Mouse (Mus musculus) left cerebral cortex, postnatal 36 days (tissue): ENCODE data around the gene Rtp4. TPM values are rescaled to one million over a fixed set of nuclear protein-coding genes. Genes with fewer than 3 reads are reported as not detected.
A peak's percentile ranks its signal among the peaks of the same experiment; 100 is the strongest.

Experiments used
- DNase-seq, 2 experiments: peaks; one replicate each; pipeline ENCODE4 v3.0.0; 2021 to 2022; ENCODE audit warnings: low spot score in 2 of 2, mixed read lengths in 1 of 2
- intact Hi-C: fragments of 180-260 bp; cut with DNase I; formaldehyde crosslinking; loops from one replicate; pipeline ENCODE4 v1.15.1; 2025
- total RNA-seq, 2 experiments: library from RNA; stranded (reverse); gene quantifications; 2 replicates each; pipeline ENCODE4 v1.2.3; 2021

The Rtp4 gene
- total RNA-seq, 2 experiments from 2014 or later = 1.9 TPM

DNA sequence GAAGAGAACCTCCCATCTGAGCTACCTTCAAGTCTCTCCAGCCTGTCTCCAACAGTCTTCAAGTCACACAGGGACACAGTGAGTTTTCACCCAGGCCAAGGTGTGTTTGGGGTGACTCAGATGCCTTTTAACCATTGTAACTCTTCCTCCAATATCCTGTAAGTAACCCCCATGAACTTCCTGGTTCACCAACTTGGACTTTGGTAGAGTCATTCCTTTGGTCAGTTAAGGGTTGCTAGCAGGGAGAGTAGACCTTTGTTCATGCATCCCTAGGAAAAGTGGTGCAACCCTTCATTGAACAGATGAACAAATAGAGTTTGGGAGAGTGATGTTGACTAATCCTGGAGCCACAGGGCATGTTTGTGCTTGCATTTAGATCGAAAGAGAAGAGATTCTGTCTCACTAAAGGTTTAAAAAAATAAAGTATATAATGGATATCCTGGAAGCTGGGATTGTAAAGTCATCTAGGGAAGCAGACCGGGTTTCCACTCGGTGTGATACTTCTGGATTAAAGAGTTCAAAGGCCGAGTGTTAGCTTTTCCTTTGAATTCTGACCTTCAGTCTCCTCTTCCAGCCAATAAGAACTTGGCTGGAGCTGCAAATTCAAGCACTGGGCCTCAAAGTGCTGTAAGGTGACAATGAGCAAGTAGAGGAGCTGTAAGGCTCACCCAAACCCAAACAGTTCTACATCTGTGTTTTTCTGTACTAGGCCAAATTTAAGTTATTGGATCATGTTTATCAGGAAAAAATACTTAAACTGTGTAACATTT, 8.7 kb upstream of the Rtp4 start:
- intact Hi-C loops = no loop called here
- no peak for DNase-seq

DNA sequence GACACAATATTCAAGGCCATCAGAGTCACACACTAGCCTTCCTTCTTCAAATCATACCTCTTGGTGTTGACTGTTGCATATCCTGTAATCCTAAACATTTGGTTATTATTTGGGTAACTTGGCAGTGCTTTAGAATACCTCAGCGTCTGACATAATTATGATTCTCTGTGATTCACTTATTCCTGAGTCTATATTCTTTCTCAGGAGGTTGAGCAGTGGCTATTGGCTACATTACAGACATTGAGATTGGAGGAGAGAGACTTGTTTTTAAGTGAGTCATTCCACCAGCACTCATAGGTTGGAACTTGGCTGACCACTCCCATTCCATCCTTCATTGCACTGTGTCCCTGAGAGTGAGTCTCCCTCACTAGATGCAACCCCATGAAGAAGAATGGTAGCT, 6.7 kb upstream of the Rtp4 start:
- DNase-seq = no peak
- intact Hi-C loops = no loop called here

GRCm38 (mm10) chr16:23515766-23516165, 4.3 kb upstream of the Rtp4 start:
- intact Hi-C loops = no loop called here
- peak in 1 of 2 experiments; percentile 42 for DNase-seq

GRCm38 (mm10) chr16:23516606-23517005, 3.5 kb upstream of the Rtp4 start:
- no peak for DNase-seq
- intact Hi-C loops = no loop called here

DNA sequence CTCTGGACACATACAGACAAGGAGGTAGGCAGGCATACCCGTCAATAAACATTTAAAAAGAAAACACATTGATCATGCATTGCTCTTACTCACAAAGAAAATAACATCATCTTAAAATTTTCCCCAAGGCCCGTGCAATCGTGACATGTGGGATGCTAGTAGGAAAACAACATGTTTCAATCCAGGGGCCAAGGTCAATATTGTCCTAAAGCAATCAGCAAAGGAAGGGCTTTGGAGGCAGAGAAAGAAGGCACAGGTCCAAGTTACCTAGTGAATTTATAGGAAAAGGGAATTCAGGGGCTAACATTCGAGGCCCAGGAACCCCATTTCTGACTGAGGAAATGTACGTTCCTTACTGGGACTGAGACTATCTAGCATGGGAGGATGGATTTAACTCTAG, 2.9 kb upstream of the Rtp4 start:
- intact Hi-C loops = no loop called here
- DNase-seq = no peak

DNA sequence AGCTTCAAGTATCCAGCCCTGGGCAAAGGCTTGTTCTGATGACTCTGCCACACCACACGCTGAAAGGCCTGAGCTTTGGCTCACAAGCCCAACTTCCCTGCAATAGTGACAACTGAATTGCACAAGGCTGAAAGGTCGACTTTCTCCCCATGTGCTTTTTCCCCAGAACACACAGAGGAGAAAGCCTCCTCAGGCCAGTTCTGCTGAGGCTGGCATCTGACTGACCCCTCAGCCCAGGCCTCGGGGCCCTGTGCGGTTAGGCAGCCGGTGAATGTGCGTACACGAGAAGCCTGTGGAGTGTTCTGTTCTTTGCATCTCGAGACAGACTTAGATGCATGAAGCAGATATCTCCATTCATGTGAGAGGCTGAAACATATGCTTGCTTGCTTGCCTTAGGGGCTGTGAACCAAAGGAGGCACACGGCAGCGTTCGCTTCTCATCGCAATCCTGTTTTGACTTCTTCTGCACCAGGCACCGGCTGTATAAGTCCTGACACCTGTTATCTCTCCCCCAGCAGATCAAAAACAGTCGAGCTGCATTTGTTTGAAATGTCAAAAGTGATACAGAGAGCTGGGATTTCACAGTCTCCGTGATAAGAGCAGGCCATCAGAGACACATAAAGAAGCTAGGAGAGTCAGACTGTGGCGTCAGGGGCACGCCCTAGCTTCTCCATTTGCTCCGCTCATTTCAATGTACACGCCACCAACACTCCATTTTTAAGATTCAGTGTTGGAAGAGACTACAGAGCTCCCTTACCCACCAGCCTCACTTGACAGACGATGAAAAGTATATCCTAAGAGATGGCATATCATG, 2.1 kb upstream of the Rtp4 start:
- intact Hi-C loops = no loop called here
- DNase-seq = no peak

- intact Hi-C loops = no loop called here
- no peak for DNase-seq
These were observed 1.3 kb upstream of the Rtp4 start for GRCm38 (mm10) chr16:23518567-23519369.

GRCm38 (mm10) chr16:23519771-23520170, 320 bp upstream of the Rtp4 start:
- no peak for DNase-seq
- intact Hi-C loops = no loop called here

DNA sequence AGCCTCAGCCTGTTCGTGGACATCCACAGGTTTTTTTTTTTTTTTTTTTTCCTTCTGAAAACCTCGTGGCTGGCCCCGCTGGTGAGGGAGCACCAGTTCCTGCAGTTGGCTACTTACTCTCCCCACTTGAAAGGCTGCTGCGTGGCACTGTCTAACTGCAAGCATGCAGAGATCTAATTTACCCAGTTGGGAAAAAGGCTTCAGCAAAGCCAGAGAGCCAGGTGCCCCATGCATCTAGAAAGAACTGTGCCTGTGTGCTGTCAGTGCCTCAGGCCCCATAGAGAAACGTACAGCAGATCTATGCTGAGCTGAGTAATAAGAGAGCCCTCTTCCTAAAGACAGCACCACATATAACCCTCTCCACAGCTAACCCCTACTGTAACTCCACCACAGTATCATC, 1.0 kb downstream of the Rtp4 start:
- no peak for DNase-seq
- intact Hi-C loops = no loop called here

GRCm38 (mm10) chr16:23522081-23522480, 2.0 kb downstream of the Rtp4 start:
- no peak for DNase-seq
- intact Hi-C loops = no loop called here

DNA sequence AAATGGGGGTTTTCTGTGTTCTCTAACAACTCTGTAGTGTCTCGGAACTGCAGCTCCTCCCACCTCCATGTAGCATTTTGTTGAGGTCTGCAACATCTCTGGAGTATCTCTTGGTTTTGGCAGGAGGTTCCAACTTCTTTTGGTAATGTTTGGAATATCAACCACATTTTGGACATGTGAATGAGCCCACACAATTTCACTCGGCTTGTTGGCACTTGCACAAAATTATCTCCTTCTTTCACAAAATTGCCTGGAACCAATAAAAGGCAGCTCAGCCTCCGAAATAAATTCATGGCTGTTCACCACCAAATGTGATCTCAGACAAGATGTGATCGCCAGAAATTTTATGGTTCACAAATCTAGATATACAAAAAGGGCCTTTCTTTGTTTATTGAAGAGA, 9.1 kb downstream of the Rtp4 start:
- DNase-seq = no peak
- intact Hi-C loops = no loop called here

GRCm38 (mm10) chr16:23533707-23534106, 13.6 kb downstream of the Rtp4 start:
- intact Hi-C loops = no loop called here
- no peak for DNase-seq

DNA sequence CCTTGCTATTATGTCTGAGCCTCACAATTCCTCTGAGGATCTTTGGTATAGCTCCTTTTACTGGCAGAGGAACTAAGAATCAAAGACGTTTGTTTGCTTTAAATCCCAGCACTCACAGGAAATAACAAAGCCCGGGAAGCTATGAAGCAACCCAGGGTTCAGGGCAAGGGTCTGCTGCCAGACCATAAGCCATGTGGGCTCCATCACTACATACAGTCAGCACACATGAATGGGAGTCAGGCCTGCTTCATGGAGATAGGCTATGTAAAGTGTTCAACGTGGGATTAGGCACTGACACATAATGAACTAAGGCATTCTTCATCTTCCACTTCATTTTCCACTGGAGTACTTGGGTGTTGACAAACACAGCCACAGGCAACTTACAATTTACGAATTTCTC, 21.0 kb downstream of the Rtp4 start:
- DNase-seq = no peak
- intact Hi-C loops = no loop called here

DNA sequence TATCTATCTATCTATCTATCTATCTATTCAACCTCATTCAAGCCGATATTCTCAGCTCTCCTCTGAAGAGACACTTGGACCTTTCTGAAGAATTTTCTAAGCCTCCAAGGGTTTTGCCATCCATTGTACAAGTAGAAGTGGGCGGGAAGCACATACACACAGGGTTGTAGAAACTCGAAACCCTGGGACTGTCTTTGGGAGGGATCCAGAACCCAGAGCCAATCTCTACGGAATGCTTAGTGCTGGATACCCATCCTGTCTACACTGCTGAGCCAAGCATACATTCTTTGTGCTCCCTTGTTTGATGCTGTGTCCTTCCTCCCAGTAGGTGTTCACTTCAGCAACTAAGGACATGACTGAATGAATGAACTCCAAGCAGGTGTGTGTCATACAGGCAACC, 22.8 kb downstream of the Rtp4 start:
- intact Hi-C loops = no loop called here
- no peak for DNase-seq

GRCm38 (mm10) chr16:23544361-23544760, 24.3 kb downstream of the Rtp4 start:
- intact Hi-C loops = no loop called here
- DNase-seq = no peak

GRCm38 (mm10) chr16:23547783-23548182, 27.7 kb downstream of the Rtp4 start:
- intact Hi-C loops = loop anchor here (2.0 kb wide), 1 partner anchor 95 kb away; no protein-coding TSS in a partner anchor

GRCm38 (mm10) chr16:23550346-23550980, 30.4 kb downstream of the Rtp4 start:
- intact Hi-C loops = loop anchor here (1.0 kb wide), 2 partner anchors 349 to 403 kb away; no protein-coding TSS in a partner anchor

More at GRCm38 (mm10) chr16:23547783-23548182, 27.7 kb downstream of the Rtp4 start:
- DNase-seq = no peak

DNA sequence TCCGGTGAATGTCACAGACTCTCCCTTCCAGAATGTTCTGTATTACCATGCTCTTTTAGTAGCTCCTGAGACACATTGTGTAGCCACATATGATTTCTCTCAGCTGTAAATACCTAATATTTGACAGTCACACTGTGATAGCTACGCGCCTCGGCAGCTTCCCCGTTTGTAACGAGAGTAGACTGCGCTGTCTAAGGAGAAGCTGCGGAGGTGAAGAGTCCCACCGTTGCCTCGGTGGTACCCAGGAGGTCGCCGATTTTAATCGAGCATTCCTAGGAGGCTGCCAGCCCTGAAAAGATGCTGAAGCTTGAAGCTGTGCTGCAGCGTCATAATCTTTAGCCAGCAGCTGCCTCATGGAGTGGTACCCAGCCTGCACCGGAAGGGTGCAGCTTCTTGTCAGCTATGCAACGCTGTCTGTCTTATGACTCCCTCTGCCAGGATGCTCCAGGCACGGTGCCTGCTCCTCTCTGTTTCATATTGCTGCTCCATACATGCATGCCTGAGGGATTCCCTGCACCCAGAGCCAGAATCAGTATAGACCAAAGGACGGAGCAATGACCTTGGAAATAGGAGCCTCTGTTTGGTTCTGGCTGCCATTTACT, 31.0 kb downstream of the Rtp4 start:
- no peak for DNase-seq
- intact Hi-C loops = loop anchor here (1.0 kb wide), 2 partner anchors 348 to 402 kb away; no protein-coding TSS in a partner anchor

More at GRCm38 (mm10) chr16:23550346-23550980, 30.4 kb downstream of the Rtp4 start:
- DNase-seq = peak; percentile 46 to 58

- DNase-seq = no peak
- intact Hi-C loops = no loop called here
These were observed 34.6 kb downstream of the Rtp4 start for GRCm38 (mm10) chr16:23554673-23555072.
